Mouse (Mus musculus): ENCODE measurements around the gene Plekhn1.

DNA sequence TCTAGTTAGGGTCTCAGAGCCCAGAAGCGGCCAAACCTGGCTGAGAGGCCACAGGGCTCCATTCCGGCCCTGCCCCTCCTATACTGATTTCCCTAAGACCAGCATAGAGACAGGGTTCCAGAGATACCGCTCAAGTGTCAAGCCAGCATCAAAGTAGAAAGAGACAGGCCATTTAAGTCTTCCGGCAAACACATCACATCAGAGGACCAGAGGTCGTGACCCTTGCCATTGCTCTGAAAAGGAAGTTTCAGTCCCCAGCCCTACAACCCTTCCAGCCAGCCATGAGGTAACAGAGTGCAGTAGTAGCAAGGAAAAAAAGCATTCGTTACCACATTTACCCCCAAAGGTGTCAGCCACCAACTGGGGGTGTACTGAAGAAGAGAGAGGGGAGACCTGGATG lies 40.3 kb downstream of the Plekhn1 start:
- TF ChIP-seq MAX (IDR thresholded peaks at IDR 0.05; ENCODE audit: low read depth) (no peak), POLR2A (IDR thresholded peaks at IDR 0.05; ENCODE audit: insufficient read length, low read depth) (no peak), MYOD1 (IDR thresholded peaks at IDR 0.05; ENCODE audit: control insufficient read depth in 1 of 3, insufficient read length in 2 of 3, low read depth in 2 of 3) (no peak), E2F4 (IDR thresholded peaks at IDR 0.05; ENCODE audit: insufficient read depth) (no peak), USF1 (IDR thresholded peaks at IDR 0.05; ENCODE audit: low read depth) (no peak), MYOG (IDR thresholded peaks at IDR 0.05; ENCODE audit: control insufficient read depth in 1 of 3, insufficient read depth in 1 of 3, insufficient read length in 2 of 3, low read depth in 2 of 3) (no peak), CEBPB (IDR thresholded peaks at IDR 0.05; ENCODE audit: insufficient read depth, poor library complexity, severe bottlenecking) (no peak), POLR2AphosphoS2 (IDR thresholded peaks at IDR 0.05; ENCODE audit: insufficient read length, low read depth) (no peak), TCF12 (IDR thresholded peaks at IDR 0.05; ENCODE audit: insufficient read depth, poor library complexity, severe bottlenecking) (no peak), REST (IDR thresholded peaks at IDR 0.05; ENCODE audit: insufficient read depth, insufficient read length) (no peak), TCF3 (IDR thresholded peaks at IDR 0.05; ENCODE audit: insufficient read length, low read depth) (no peak)
